Mouse (Mus musculus) small intestine, adult 2 months (tissue): ENCODE results near the gene Zfp622.

Experiments used
- CTCF ChIP-seq: fragments of 200-500 bp; IDR thresholded peaks from 2 replicates; pipeline ENCODE4 v1.5.1; 2012; ENCODE audit warnings: low read depth, mild to moderate bottlenecking, control low read depth, inconsistent platforms, low read length, moderate library complexity, mixed read lengths; ENCODE audit not compliant: insufficient replicate concordance, insufficient read length; ENCODE audit errors: extremely low read depth
- POLR2A ChIP-seq: fragments of 200-500 bp; IDR thresholded peaks from 2 replicates; pipeline ENCODE4 v1.6.1; 2012; ENCODE audit warnings: low read depth, mild to moderate bottlenecking, control low read depth, inconsistent platforms, low read length, moderate library complexity

GRCm38 (mm10) chr15:25975810-25976209, 8.4 kb upstream of the Zfp622 start:
- TF ChIP-seq POLR2A (no peak), CTCF (no peak)
